Mouse (Mus musculus) erythroblast, embryonic 14.5 days (primary cell): ENCODE data around the gene Prkcb.

ENCODE experiments used
- GATA1 ChIP-seq: IDR thresholded peaks from 2 replicates; pipeline ENCODE4 v1.6.1; 2012; ENCODE audit warnings: low read length, inconsistent platforms, mixed read lengths
- TAL1 ChIP-seq: IDR thresholded peaks from 3 replicates; pipeline ENCODE4 v1.6.1; 2012; ENCODE audit warnings: low read length, inconsistent platforms, mixed read lengths

DNA sequence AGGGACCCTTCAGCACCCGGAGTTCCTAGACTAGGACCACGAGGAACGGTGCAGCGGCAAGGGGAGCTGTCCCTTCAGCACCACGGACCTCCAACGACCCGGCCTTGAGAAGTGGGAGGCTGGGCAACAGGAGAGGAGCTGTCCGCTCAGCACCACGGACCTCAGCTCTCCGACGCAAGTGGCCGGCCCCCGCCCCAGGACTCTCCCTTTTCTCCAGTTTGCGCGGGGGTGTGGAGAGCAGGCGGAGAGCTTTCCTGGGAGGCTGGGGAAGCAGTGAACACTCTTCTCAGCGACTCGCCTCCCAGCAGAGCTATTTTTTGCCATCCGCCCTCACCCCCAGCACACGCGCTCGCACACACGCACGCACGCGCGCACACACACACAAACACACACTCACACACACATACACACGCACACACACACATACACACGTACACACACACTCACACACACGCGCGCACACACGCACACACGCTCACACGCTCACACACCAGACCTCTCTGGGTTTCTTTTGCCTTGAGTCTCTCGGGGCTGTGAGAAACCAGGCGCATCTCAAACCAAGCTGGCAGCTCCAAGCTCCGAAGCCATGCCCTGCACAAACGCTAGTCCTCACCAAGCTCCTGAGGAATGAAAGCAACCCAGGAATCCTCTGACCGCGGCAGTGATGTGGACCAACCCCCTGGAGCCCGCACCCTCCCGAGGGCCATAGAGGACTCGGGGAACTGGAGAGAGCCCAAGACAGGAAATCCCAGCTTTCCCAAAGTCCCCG, 382.5 kb downstream of the Prkcb start:
- TF ChIP-seq GATA1, result no peak
- TF ChIP-seq TAL1, result no peak
